Mouse (Mus musculus) heart, postnatal 0 days (tissue): ENCODE measurements around the gene Olfr1395.

ENCODE experiments used
- CTCF ChIP-seq: IDR thresholded peaks from 2 replicates; pipeline ENCODE4 v1.5.1; 2016; ENCODE audit warnings: antibody characterized with exemption, control low read depth, low read depth
- EP300 ChIP-seq: IDR thresholded peaks from 2 replicates; pipeline ENCODE4 v1.6.1; 2016; ENCODE audit warnings: antibody characterized with exemption, low read depth

GRCm38 (mm10) chr11:49183172-49183571 is 41.1 kb downstream of the Olfr1395 start:
- TF ChIP-seq EP300 (peak; percentile 79), CTCF (no peak)
